Mouse (Mus musculus): ENCODE data around the gene Gbf1.

DNA sequence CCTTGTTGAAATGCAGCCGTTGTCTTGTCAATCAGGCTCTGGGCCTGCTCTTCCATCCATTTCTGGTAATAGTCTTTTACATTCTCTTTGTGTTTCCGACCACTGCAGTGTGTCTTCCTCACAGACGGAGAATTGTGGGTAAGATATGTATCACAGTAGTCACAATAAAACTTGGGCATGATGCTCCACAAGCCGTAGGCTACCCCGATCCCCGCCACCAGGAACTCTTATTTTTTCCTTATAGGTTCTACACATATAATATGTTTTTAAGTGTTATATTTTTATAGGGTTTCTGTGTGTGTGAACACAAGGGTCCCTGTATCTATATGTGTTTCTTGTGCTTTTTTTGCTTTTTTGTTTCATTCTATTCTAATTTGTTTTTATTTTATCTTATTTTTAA is 53.4 kb downstream of the Gbf1 start:
- TF ChIP-seq CTCF (IDR thresholded peaks at IDR 0.05; ENCODE audit: control insufficient read depth, insufficient read depth, insufficient read length): no peak
- no peak for TF ChIP-seq USF1 (IDR thresholded peaks at IDR 0.05; ENCODE audit: low read depth)
- TF ChIP-seq MAX (IDR thresholded peaks at IDR 0.05): no peak
- TF ChIP-seq MYOD1 (IDR thresholded peaks at IDR 0.05; ENCODE audit: control insufficient read depth, insufficient read length, low read depth): no peak
- TF ChIP-seq MYOG (IDR thresholded peaks at IDR 0.05; ENCODE audit: control insufficient read depth, extremely low read depth, insufficient read length): no peak
